Mouse (Mus musculus): Measurements from ENCODE around the gene Galns. TPM values are rescaled to one million over a fixed set of nuclear protein-coding genes. Genes with fewer than 3 reads are reported as not detected.

The Galns gene
- 1 to 10 TPM; 3.5 to 4.1 TPM for total RNA-seq (2021)
- long read RNA-seq, experiment 1, partial matches to known transcripts = 1 of 4 reads
- long read RNA-seq, experiment 1, other reads (novel, unspliced or antisense) = 1 of 4 reads
- long read RNA-seq, experiment 2, partial matches to known transcripts = 1 of 7 reads
- long read RNA-seq, experiment 2, other reads (novel, unspliced or antisense) = 2 of 7 reads

DNA sequence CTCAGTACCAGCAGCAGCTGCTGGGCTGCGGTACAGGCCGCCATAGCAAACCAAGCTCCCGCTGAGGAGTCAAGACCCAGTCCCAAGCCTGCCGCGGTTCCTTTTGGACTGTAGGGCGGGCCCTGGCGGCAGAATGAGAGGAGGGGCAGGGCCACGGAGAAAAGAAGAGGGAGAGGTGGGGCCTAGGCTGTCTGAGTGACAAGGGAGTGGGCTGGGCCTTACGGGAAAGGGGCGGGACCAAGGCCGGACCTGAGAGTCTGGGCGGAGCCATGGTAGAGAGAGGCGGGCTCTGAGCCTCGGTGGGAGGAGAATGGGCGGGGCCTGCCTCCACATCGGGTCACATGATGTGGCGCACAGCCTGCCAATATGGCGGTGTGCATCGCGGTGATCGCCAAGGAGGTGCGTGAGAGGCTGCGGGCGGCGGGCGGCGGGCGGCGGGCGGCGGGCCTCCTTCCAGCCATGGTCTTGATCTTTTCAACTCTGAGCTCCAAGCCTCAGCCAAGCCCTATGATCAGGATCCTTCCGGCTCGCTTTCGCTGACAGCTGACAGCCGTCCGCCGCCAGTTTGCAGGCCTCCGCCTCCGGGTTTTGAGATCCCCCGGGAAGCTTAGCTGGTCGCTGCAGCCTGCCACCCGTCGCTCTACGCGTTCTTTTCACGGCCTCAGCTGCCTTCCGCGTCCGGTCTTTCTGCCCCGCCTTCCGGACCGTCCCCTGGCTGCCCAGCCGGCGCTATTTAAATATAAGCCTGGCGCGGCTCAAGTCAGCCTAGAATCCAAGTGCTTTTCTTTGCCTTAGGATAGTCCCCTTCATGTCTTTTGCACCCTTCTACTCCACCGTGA, at the start of gene Galns, which contains the start of gene Trappc2l:
TSS of gene Galns (minus strand) at position 169 of the 839 bp plus-strand sequence.
TSS of gene Trappc2l (plus strand) at position 346 of the 839 bp plus-strand sequence.
- intact Hi-C loops (cut with DNase I) = loop anchor here (2.0 to 10.0 kb wide), 2 partner anchors 111 to 593 kb away; no protein-coding TSS in a partner anchor
- peak; percentile 93 to 96 for DNase-seq

DNA sequence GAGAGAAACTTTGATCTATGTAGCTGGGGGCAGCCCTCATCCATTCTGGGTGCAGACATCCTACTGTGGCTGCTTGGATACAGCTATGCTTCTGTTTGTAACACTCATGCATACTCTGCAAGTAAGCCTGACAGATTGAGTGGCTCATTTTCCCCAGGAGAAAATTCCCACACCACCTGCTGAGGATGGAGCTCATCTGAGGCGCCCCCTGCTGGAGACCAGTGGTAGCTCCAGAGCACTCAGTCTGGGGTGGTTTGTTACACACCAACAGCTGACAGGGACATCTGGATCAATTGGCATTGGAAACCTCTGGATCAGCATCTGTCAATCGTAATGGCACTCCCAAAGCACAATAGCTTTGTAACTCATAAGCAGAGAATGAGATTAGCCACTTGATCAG, 48.8 kb upstream of the Galns start:
- intact Hi-C loops (cut with DNase I) = no loop called here
- no peak for DNase-seq

DNA sequence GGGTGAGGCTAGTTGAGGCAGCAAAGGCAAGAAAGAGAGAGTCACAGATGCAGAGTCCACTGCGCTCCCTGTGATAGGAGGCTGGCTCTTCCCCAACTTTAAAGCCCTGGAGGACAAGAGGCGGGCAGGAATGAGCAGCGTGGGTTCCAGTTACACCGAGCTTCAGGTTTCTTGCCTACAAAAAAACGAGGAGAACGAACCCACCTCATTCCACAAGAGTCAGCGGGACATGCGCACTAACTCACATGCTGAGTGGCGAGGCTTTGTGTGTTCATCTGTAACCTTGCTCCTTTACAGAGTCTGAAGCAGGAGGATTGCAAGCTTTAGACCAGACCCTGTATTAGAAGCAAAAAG, 47.5 kb upstream of the Galns start:
- intact Hi-C loops (cut with DNase I) = no loop called here
- DNase-seq = no peak

DNA sequence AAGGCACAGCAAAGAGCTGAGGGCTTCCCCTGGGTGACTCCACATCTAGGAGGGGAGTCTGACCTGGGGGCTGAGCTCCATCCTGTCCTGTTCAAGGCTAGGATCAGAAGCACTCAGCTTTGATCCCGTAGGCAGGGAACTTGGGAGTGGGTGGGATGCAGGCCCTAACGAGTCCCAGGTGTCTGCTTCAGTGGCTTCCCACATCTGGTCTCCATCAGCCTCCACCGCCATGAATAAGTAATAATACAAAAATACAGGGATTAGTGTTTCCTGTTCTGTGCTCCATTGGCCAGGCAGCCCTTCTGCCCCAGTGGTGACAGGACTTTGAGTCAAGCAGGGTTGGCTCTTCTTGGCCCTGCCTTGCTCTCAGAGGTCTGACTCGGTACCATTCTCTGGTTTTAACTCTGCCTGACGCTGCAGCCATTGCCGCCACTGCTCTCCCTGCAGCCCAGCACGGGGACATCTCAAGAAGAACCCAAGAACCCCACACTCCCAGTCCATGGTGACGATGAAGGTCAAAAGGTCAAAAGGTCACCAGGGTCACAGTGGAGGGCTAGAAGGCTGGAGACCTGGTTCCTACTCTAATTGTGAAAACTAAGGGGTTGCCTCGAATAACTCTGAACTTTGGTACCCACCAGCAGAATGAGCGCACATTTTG, 47.0 kb upstream of the Galns start:
- intact Hi-C loops (cut with DNase I) = no loop called here
- no peak for DNase-seq

DNA sequence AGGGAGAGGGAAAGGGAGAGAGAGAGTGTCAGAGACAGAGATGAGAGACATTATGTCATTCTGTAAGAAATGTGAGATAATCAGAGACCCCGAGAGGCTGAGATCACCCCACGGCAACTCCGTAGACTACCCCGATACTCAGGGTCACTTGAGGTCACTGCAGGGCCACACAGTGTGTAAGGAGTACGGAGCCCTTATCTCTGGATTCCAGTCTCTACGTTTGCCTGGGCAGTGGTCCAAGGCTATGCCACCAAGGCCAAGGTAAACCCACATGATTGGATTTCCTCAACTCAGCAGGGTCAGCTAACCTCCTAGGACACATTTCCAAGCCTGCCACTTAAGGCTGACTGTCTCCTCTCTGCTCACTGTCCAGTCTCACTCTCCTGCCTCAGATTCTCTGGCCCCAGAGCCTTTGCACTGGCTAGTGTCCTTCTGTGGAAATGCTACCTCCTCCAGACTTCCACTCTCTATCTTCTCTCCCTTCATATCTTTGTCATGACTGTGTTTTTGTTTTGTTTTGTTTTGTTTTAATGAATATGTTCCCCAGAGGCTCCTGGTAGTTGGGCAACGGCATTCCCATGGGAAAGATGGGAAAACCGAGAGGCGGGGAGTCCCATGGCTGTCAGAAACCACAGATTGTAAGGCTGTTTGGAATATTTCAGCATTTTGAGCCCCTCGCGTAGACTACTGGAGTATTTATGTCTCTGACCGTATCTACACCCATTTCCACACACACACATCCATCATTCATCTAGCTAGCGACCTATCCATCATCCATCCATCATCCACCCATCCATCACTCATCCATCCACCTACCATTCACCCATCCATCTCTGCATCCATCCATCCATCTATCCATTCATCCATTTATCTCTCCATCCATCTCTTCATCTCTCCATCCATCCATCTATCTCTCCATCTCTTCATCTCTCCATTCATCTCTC, 45.1 kb upstream of the Galns start:
- DNase-seq = peak; percentile 71 to 77
- intact Hi-C loops (cut with DNase I) = no loop called here

DNA sequence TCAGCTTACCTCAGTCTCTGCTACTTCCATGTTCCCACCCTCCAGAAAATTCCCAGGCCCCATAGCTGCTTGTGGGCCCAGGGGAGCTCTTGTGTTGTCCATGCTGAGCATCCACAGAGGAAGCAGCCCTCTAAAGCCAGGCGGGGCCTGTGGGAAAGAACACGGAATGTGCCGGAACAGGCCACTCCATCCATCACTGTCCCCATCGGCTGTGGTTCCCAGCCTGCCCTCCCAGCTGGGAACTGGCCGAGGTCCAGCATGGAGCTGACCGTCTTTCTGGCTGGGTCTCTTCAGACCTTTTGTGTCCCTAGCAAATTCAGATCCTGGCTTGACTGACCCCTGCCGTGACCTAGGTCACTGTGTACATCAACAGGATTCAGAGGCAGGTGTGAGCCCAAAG, 43.5 kb upstream of the Galns start:
- intact Hi-C loops (cut with DNase I) = no loop called here

DNA sequence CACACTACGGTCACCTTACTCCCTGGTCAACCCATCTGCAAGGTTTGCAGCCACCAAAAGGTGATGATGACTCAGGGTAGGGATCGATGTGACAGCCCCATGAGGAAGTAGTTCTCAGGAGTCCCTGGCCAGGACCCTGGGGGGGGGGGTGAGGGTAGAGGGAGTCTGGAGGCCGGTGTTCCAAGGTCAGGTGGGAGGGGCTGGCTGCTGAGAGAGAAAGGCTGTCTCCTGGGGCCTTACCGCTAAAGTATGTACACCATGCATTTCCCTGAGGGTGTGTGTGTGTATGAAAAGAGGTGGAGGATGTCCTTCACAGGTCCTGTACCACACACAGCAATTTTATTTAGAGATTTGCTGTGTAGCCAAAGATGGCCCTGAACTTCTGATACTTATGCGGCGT, 41.4 kb upstream of the Galns start:
- no peak for DNase-seq
- intact Hi-C loops (cut with DNase I) = no loop called here

More for the DNA sequence above, 43.5 kb upstream of the Galns start:
- DNase-seq = peak; percentile 70 to 75

DNA sequence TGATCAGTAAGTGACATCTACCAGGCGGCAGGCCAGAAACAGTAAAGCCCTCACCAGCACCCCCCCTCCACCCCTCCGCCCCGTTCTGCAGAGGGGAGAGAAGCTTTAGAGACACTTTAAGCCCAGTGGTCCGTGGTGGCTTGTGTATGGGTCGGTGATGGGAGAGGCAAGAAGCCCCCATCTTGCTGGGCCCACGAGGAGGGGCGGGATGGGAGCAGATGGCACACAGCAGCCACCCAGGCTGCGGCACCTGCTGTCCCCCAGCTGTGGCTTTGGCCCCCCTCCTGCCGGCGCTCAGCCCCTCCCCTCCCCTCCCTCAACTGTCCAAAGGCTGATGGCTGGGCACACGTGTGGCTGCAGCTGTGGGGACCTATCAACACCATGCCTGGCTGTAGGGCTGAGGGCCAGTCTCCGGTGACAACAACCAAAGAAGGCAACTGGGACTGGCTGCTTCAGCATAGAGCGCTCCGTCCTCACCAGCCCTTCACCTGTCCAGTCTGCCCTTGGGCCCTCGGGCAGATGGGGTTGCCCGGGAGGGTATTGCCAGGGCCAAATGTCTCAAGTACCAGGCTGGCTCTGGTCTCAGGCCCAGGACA, 40.2 kb upstream of the Galns start:
- peak; percentile 47 to 56 for DNase-seq
- intact Hi-C loops (cut with DNase I) = no loop called here

DNA sequence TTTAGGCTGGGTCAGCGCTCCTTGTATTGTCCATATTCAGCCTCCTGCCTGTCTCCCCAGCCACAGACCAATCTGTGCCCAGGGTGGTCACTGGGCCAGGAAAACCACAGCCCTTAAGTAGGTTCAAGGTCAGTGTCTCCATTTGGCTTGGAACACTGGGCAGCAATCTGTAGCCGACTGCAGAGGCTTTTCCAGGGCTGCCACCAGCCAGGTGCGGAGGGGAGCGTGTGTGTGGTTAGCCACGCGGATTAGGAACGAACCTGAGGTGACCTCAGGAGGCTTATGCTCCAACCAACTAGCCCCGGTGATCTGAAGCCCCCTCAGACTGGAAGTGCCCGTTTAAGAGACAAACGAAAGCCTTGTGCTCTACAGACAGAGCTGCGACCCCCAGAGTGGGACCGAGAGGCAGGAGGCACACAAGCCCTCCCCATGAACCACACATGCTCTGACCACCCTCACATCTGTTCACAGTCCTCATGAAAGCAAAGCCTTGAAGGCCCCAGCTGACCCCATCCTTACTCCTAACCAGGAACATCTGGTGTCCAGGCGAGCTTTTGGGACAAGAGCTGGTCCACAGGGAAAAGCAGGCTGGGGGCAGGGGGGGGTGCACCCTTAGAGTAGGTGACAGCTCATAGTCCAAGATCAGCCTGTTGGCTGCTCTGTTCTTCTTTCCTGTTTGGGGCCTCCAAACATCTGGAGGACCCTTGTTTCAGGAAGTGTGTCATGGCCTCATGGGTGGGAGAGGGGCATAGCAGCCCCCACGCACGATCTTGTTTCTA, 37.1 kb upstream of the Galns start:
- intact Hi-C loops (cut with DNase I) = no loop called here
- DNase-seq = no peak

DNA sequence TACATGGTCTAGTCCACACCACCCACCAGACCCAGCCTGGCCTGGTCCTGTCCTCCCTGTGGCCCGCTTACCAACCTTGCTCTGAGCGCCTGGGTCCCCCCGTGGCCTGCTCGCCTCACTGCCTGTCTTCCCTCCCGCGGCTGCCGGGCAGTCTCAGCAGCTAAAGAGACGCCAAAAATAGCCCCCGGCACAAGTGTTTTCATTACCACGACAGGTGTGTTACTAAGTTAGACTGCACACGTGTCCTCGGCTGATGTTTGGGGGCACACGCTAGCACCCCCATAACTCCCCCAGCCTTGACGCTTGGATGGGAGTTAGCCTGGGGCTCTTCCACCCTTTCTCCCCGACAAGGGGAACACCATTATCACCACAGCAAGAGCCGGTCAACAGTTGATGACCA, 35.1 kb upstream of the Galns start:
- intact Hi-C loops (cut with DNase I) = no loop called here
- no peak for DNase-seq

DNA sequence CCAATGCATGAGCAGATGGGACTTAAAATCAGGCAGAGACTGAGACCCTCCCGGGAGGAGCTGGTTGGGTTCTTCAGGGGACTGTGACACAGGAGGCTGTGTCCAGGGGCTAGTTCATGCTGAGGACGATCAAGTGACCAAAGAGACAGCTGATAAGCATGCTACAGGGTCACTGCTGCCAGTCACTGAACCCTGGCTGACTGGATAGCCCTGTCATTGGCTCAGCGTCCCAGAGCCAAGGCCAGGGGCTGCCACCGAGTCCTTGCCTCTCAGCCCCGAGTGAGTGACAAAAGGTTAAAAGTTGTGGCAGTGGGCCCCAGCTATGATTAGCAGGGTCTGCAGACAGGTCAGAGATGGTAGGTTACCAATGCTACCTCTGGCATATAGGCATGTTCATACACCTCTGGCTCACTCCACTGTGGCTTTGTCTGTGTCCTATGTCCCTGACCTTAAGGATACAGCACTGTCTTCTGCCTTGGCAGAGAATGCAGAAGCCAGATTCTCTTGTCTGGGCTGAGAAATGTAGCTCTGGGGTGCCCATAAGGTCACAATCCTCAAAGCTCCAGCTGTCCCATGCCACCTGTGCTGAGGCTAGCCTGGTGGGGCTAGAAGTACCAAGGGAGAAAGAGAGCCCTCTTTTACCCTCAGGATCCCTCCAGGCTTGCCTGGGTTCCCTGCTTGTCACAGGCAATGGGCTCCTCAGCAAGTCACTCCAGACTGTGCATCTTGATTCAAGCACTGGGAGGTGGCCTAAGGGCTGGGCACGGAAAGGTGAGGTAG, 33.1 kb upstream of the Galns start:
- no peak for DNase-seq
- intact Hi-C loops (cut with DNase I) = no loop called here

DNA sequence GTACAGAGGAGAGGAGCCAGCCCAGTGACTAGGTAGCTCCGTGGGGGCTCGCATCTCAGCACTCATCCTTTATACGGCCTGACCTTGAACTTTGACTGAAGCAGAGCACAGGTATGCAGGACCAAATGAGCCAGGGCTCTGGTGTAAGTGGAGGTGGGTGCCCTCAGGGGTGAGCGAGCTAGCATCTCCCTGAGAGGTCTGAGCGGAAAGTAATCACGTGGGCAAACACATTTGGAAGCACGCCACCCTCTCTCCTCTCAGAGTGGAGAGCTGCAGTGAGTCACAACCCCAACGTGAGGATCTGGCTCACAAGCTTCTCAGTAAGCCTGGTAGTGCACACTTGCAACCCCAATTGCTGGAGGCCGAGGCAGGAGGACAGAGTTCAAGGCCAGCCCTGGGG, 30.8 kb upstream of the Galns start:
- peak; percentile 51 to 67 for DNase-seq

DNA sequence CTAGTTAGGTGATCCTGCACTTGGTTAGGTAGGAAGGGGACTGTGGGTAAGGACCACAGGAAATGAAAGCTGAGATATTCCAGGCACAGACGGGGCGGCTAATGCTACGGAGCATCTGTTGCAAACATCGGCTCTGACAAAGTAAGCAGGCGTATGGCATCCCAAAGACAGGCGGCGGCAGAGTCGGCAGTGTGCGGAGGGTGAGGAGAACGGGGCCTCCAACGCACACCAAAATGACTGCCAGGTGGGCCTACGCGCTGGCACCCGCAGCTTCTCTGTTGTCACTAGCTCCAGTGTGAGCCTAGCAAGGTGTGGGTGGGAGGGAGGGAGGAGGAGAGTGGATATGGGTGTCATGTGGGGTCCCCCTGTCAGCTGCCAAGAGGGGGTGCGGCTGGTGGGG, 30.1 kb upstream of the Galns start:
- DNase-seq = no peak
- intact Hi-C loops (cut with DNase I) = no loop called here

More for the DNA sequence above, 30.8 kb upstream of the Galns start:
- intact Hi-C loops (cut with DNase I) = no loop called here

DNA sequence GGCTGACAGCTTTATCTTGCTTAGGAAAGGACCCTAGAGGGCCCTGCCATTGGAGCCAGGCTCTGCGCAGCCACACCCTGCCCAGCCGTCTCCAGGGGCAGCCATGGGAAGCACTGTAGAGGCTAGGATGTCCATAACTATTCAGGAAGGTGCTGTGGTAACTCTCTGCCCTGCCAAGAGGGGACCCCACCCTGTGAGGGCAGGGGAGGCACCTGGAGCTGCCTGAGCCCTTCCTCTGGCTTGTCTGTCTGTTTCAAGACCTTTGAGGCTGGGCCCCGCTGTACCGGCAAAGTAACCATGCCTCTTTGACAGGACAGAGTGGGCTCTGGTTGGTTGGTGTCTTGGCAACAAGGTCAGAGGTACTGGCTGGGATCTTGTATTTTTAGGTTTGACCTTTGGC, 29.6 kb upstream of the Galns start:
- intact Hi-C loops (cut with DNase I) = no loop called here
- DNase-seq = no peak

DNA sequence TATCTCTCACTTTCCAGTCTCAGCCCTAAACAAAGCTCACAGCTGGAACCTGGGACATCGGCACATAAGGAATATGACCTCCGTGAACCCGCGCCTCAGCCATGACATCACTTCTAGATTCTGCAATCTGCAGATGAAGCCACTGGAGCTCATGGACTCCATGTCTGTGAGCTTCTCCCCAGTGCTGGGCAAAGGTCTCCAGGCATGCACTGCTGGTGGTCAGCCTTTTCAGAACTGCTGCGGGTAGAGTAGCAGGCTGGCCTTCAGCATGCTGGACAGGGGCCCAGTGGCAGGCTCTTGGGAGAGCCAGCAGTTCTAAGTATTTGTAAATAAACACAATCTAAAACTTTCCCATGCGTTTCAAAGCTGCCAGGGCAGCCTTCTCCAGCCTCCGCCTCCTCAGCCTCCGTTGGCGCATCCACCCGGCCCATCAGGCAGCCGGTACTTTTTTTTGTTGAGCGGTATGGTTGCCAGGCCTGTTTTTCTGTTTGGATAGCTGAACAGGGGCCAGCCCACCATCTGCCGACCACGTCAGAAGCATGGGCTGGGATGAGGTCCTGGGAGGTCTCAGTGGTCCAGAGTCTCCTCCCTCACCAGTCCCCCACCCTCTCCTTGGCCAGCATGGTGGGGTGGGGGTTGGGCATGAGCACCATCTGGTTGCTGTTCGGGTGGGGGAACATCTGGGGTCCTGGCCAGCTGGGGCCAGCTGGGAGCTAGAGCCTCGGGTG, 28.4 kb upstream of the Galns start:
- DNase-seq = peak; percentile 83 to 84
- intact Hi-C loops (cut with DNase I) = no loop called here

DNA sequence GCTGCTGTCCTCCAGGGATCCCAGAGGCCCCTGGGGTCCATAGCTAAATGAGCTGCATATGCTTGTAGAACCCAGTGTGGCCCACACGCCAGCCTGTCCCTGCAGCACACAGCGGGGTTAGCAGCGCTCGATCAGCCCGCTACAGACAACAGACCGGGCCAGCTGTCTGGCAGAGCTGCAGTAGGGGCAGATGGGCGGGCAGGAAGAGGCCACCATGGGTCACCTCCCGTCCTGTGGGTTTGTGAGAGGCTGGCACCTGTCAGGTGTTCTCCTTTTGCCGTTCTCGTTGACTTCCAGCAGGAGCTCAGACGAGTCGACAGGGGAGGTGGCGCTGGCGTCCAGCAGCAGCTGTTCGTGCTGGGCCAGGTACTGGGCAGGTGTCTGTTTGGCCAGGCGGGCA, 27.3 kb upstream of the Galns start:
- DNase-seq = no peak
- intact Hi-C loops (cut with DNase I) = no loop called here

DNA sequence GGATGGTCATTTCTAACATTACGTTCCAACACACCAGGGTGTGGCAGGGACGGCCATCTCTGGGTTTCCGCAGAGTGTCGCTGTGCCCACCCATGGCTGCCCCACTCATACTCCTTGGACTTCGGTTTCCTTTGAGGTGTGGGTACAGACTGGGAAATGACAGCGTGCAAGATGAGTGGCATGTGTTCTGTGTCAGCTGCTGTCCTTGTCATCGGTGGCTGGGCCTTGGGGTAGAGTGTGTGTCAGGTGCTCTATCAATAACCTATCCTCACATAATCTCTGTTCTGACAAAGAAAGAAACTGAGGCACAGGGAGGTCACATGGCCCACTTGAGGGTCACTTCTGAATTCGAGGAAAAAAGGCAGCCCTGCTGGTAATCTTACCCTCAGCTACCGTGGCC, 26.0 kb upstream of the Galns start:
- no peak for DNase-seq
- intact Hi-C loops (cut with DNase I) = no loop called here

DNA sequence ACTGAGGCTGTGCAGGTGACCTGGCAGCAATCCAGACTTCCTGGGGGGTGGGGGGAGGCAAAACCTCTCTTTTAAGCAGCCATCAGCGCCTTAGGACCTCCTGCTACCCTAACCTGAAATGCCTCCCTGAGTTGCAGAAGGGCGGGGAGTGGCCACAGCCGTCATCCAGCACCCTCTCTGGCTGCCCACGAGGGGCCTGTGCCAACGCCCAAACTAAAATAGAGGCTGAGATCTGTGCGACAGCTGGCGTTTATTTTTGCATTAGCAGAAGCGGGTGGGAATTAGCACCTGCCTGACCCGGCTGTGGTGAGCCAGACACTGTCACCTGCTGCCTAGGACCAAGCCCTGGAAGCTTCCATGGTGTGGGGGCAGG, 25.5 kb upstream of the Galns start:
- intact Hi-C loops (cut with DNase I) = no loop called here
- peak; percentile 53 to 60 for DNase-seq

Measured in heart, postnatal 14 days (tissue).